Mouse (Mus musculus) myocyte (in vitro differentiated cells): ENCODE measurements at regions not wholly inside any gene's neighbourhood (a gene's known extent, or its start where the extent isn't known, plus 50 kb on each side); places are given as distances from the start of the nearest gene placed in this dataset.

Source experiments
- E2F4 ChIP-seq: IDR thresholded peaks from one replicate; pipeline ENCODE4 v1.6.1; 2011; ENCODE audit warnings: mild to moderate bottlenecking, control low read depth, moderate library complexity; ENCODE audit not compliant: insufficient read depth
- MAX ChIP-seq: IDR thresholded peaks from one replicate; pipeline ENCODE4 v1.6.1; 2011; ENCODE audit warnings: low read depth, mild to moderate bottlenecking, control low read depth
- MYOG ChIP-seq, 3 experiments: IDR thresholded peaks; one replicate each; pipeline ENCODE4 v1.6.1; 2011; ENCODE audit warnings: control low read depth in 2 of 3, low read depth in 2 of 3, mild to moderate bottlenecking in 2 of 3; ENCODE audit not compliant: insufficient read length in 2 of 3, control insufficient read depth in 1 of 3, insufficient read depth in 1 of 3
- POLR2A ChIP-seq: IDR thresholded peaks from one replicate; pipeline ENCODE4 v1.6.1; 2011; ENCODE audit warnings: low read depth, mild to moderate bottlenecking, control low read depth, moderate library complexity; ENCODE audit not compliant: insufficient read length
- POLR2AphosphoS2 ChIP-seq: IDR thresholded peaks from one replicate; pipeline ENCODE4 v1.6.1; 2011; ENCODE audit warnings: low read depth, control low read depth; ENCODE audit not compliant: insufficient read length

- no peak for TF ChIP-seq POLR2A
- no peak for TF ChIP-seq MAX
- TF ChIP-seq E2F4, result no peak
- no peak for TF ChIP-seq POLR2AphosphoS2
- TF ChIP-seq MYOG (IDR thresholded peaks at IDR 0.05; ENCODE audit: control insufficient read depth in 1 of 3, insufficient read depth in 1 of 3, insufficient read length in 2 of 3, low read depth in 2 of 3), result no peak
Measured at GRCm38 (mm10) chr14:61691785-61692372, 84.6 kb downstream of the Kcnrg start.
